Mouse (Mus musculus) midbrain, embryonic 12.5 days (tissue): ENCODE results near the gene Tceal7. TPM values are rescaled to one million over a fixed set of nuclear protein-coding genes. Genes with fewer than 3 reads are reported as not detected.
"Not testable (repeated sequence)": the region's sequence is repeated elsewhere in the genome, so short reads cannot be mapped to it uniquely, and the experiment has no call there.

ENCODE experiments used
- ATAC-seq: fragments of 200-750 bp; cut with Nextera tagmentation; 2 replicates; pipeline ENCODE4 v1.8.0; 2017; ENCODE audit warnings: low read depth, moderate TSS enrichment, moderate library complexity; ENCODE audit not compliant: low FRiP score
- H3K27ac ChIP-seq: fragments of 300-500 bp; sonication (generic); replicated peaks from 2 replicates; pipeline ENCODE4 v1.5.1; 2016; ENCODE audit warnings: mild to moderate bottlenecking
- H3K27me3 ChIP-seq: fragments of 300-500 bp; sonication (generic); 2 replicates; pipeline ENCODE4 v1.6.1; 2016; ENCODE audit warnings: mild to moderate bottlenecking
- H3K36me3 ChIP-seq: fragments of 300-500 bp; sonication (generic); 2 replicates; pipeline ENCODE4 v1.6.1; 2016
- H3K4me1 ChIP-seq: fragments of 300-500 bp; sonication (generic); 2 replicates; pipeline ENCODE4 v1.6.1; 2016
- H3K4me2 ChIP-seq: fragments of 300-500 bp; sonication (generic); replicated peaks from 2 replicates; pipeline ENCODE4 v1.6.1; 2016; ENCODE audit warnings: mild to moderate bottlenecking, moderate library complexity
- H3K4me3 ChIP-seq: fragments of 300-500 bp; sonication (generic); 2 replicates; pipeline ENCODE4 v1.5.1; 2016; ENCODE audit warnings: mild to moderate bottlenecking
- H3K9ac ChIP-seq: fragments of 300-500 bp; sonication (generic); replicated peaks from 2 replicates; pipeline ENCODE4 v1.6.1; 2016; ENCODE audit warnings: mild to moderate bottlenecking, moderate library complexity
- H3K9me3 ChIP-seq: fragments of 300-500 bp; sonication (generic); 2 replicates; pipeline ENCODE4 v1.6.1; 2016; ENCODE audit warnings: mild to moderate bottlenecking
- WGBS: fragments of 180-500 bp; shearing (Covaris S2); methylation state at CpG from one replicate; pipeline ENCODE4 v1.1.7; 2016; 5-methylcytosine and 5-hydroxymethylcytosine counted together
- microRNA-seq: library from miRNA; unstranded; fragments of <30 nt; microRNA quantifications from one replicate; pipeline ENCODE4, GENCODE M21; 2017
- polyA plus RNA-seq: library from polyadenylated mRNA; unstranded; fragments of >200 nt; fragmentation: Nextera tagmentation; extraction: Ambion mirVana; gene quantifications from 2 replicates; pipeline ENCODE4 v1.2.1, GENCODE M21; 2016

Gene Tceal7
- polyA plus RNA-seq, 1 experiment from 2014 or later = 0.80 TPM

GRCm38 (mm10) chrX:136252023-136252729, 37.6 kb downstream of the Tceal7 start:
- H3K27ac ChIP-seq = no peak overlapping the region
- 65% methylated on average over 6 of the region's 6 CpGs for WGBS
- ATAC-seq = no peak

GRCm38 (mm10) chrX:136267720-136268119, 53.1 kb downstream of the Tceal7 start:
- 81% methylated on average over 5 of the region's 5 CpGs for WGBS
- ATAC-seq = no peak

More at GRCm38 (mm10) chrX:136252023-136252729, 37.6 kb downstream of the Tceal7 start:
- Histone ChIP-seq H3K9ac (no peak overlapping the region), H3K4me2 (no peak overlapping the region), H3K9me3 (no peaks in the 10 kb centered on the region), H3K27me3 (no peaks in the 10 kb centered on the region), H3K4me3 (no peak overlapping the region), H3K36me3 (no peaks in the 10 kb centered on the region), H3K4me1 (no peaks in the 10 kb centered on the region)

GRCm38 (mm10) chrX:136268173-136268572, 53.6 kb downstream of the Tceal7 start:
- peaks cover 12% of the 10 kb centered on the region for H3K4me1 ChIP-seq
- no peak overlapping the region for H3K9ac ChIP-seq
- H3K27me3 ChIP-seq = no peaks in the 10 kb centered on the region
- H3K27ac ChIP-seq = no peak overlapping the region
- no peaks in the 10 kb centered on the region for H3K36me3 ChIP-seq
- 84% methylated on average over 4 of the region's 4 CpGs for WGBS
- H3K9me3 ChIP-seq = no peaks in the 10 kb centered on the region
- ATAC-seq = no peak
- H3K4me3 ChIP-seq = no peak overlapping the region
- H3K4me2 ChIP-seq = no peak overlapping the region

More at GRCm38 (mm10) chrX:136267720-136268119, 53.1 kb downstream of the Tceal7 start:
- Histone ChIP-seq H3K9ac (no peak overlapping the region), H3K4me2 (no peak overlapping the region), H3K27ac (no peak overlapping the region), H3K4me1 (peaks cover 12% of the 10 kb centered on the region), H3K4me3 (no peak overlapping the region), H3K9me3 (no peaks in the 10 kb centered on the region), H3K27me3 (no peaks in the 10 kb centered on the region), H3K36me3 (no peaks in the 10 kb centered on the region)

DNA sequence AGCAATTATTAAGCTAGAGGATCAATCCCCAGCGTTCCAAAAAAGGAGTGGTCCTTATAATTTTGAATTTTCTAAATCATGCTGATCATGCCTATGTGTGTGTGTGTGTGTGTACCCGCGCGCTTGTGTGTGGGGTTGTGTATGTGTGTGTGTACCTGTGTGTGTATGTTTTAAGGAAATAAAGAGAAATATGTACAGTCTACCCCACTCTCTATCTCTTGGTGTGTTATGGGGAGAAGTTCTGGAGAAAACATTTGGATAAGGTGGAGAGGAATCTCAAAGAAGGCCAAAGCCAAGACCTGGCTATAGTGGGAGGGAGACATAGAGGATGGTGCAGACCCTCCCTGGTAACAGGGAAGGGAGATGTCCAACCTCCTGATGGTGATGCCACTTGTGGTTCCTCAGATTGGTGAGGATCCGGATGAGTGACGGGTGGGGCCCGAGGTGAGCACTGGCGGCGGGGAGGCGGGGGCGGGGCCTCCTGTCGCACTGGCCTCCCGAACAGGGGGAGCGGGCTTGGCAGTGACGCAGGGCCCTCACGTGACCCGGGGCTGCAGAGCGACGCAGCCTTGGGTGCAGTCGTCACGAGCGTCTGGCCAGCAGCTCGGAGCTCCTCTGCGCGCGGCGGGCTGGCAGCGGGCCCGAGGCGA, 55.3 kb downstream of the Tceal7 start, which contains the start of gene Bex3:
Gene Bex3 (plus strand): TSS at position 511 of the 650 bp plus-strand sequence.
- H3K36me3 ChIP-seq, H3K9me3 ChIP-seq, H3K27me3 ChIP-seq: not testable (repeated sequence)
- ATAC-seq = peak; percentile 97
- Histone ChIP-seq H3K27ac (peak within 1 kb of the TSS; percentile 67), H3K4me2 (peak within 1 kb of the TSS; percentile 51), H3K4me3 (peak within 1 kb of the TSS; percentile 47), H3K9ac (peak within 1 kb of the TSS; percentile 60), H3K4me1 (peaks cover 12% of the 10 kb centered on the region)
- 80% methylated on average over 4 of the region's 30 CpGs for WGBS

DNA sequence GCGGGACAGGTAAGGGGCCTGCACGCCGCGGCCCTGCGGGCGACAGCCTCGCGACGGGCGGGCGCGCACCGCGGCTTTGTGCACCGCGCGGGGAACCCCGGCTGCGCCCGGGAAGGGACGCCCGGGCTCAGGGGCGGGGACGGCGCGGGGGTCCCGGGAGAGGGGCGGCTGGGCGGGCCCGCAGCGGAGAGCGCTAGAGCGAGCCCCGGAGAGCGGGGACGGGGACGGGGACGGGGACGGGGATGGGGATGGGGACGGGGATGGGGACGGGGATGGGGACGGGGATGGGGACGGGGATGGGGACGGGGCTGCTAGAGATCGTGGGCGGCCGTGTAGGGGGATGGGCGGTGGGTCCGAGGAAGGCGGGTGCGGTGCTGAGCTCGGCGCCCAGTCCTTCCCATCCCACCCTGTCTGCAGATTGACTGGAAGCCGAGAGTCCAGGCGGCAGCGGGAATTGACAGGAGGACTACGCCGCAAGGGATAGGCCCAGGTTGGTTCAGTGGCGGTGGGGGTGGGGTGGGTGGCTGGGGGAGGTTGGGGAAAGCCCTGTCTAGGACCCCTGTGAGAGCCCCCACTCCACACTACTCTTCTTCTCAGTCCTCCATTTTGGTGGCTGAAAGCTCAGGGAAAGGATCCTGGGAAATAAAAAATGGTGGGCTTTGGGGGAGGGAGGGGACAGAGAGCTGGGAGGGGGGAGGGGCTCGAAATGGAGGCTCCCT, 56.0 kb downstream of the Tceal7 start:
- H3K9me3 ChIP-seq, H3K27me3 ChIP-seq, H3K36me3 ChIP-seq: not testable (repeated sequence)
- Histone ChIP-seq H3K4me3 (peak overlapping the region; percentile 47), H3K4me1 (peaks cover 12% of the 10 kb centered on the region), H3K4me2 (peak overlapping the region; percentile 51), H3K27ac (peak overlapping the region; percentile 67), H3K9ac (peak overlapping the region; percentile 60)
- peak; percentile 67 for ATAC-seq
- WGBS = 38% methylated on average over 9 of the region's 60 CpGs

- Histone ChIP-seq H3K9me3 (no peaks in the 10 kb centered on the region), H3K27me3 (peaks cover 4% of the 10 kb centered on the region; the same call in 1 of the 2 replicates), H3K9ac (no peak overlapping the region), H3K4me2 (no peak overlapping the region), H3K4me1 (peaks cover 12% of the 10 kb centered on the region), H3K4me3 (no peak overlapping the region), H3K27ac (no peak overlapping the region), H3K36me3 (no peaks in the 10 kb centered on the region)
- no peak for ATAC-seq
- 23% methylated on average over 3 of the region's 3 CpGs for WGBS
Measured at GRCm38 (mm10) chrX:136274542-136274941, 60.0 kb downstream of the Tceal7 start.

GRCm38 (mm10) chrX:136275386-136275785, 60.8 kb downstream of the Tceal7 start:
- Histone ChIP-seq H3K27ac (no peak overlapping the region), H3K4me1 (peaks cover 12% of the 10 kb centered on the region), H3K36me3 (no peaks in the 10 kb centered on the region), H3K9me3 (no peaks in the 10 kb centered on the region), H3K4me3 (no peak overlapping the region), H3K4me2 (no peak overlapping the region), H3K9ac (no peak overlapping the region), H3K27me3 (peaks cover 4% of the 10 kb centered on the region; the same call in 1 of the 2 replicates)
- whole genome bisulfite sequencing = 39% methylated on average over 3 of the region's 3 CpGs
- no peak for ATAC-seq

Small RNA genes within 50 kb of the gene (microRNA-seq; reads per million reads assigned to microRNA genes)
- not detected for gene Mir6383

Other genes starting within 250 kb of the Tceal7 start
- gene Arxes2, start 221.0 kb upstream of the Tceal7 start, polyA plus RNA-seq = 151 and 155 TPM in 2 replicates
- 51.9 and 53.3 TPM in 2 replicates for gene Arxes1, start 181.4 kb upstream of the Tceal7 start, polyA plus RNA-seq
- 364 and 366 TPM in 2 replicates for gene Bex2, start 146.5 kb upstream of the Tceal7 start, polyA plus RNA-seq
- not detected in 2 replicates for gene Nxf3, start 129.5 kb upstream of the Tceal7 start, polyA plus RNA-seq
- 83.4 and 88.1 TPM in 2 replicates for gene Bex4, start 75.8 kb upstream of the Tceal7 start, polyA plus RNA-seq
- gene Tceal8, start 42.4 kb upstream of the Tceal7 start, polyA plus RNA-seq = 157 and 164 TPM in 2 replicates
- gene Tceal5, start 10.9 kb upstream of the Tceal7 start, polyA plus RNA-seq = 7.6 and 9.3 TPM in 2 replicates
- 112 and 115 TPM in 2 replicates for gene Bex1, start 734 bp downstream of the Tceal7 start, polyA plus RNA-seq
- gene Tceal9, start 30.3 kb downstream of the Tceal7 start, polyA plus RNA-seq = 373 and 394 TPM in 2 replicates
- gene Bex3, start 55.5 kb downstream of the Tceal7 start, polyA plus RNA-seq = 584 and 588 TPM in 2 replicates